ENCODE assay signal across 9 mouse cellular contexts in genomic region chr2:93405017-93405425, GRCm38 (mm10). TPM values are rescaled to one million over a fixed set of nuclear protein-coding genes. Genes with fewer than 3 reads are reported as not detected.
DNase-seq lines count a peak whose midpoint lies in the region; ATAC-seq lines count a peak whose summit lies in the region.
"Had no signal": no experiment of that assay in that cellular context is flagged by ENCODE, and none has a peak within 500 bp of the region (broad histone marks: within the 10 kb centered on the region; RNA-seq: fewer than 3 reads in every experiment).

No protein-coding gene starts in this region.

- H3K27ac ChIP-seq in heart, embryonic 10.5 days = no peak overlapping the region
- no peak overlapping the region for H3K27ac ChIP-seq in embryonic facial prominence, embryonic 15.5 days (replicated peaks)
- H3K27ac ChIP-seq: macrophage had no signal

- no peak overlapping the region for H3K9ac ChIP-seq in embryonic facial prominence, embryonic 15.5 days

- 44% methylated on average over 7 of the region's 7 CpGs for WGBS in heart, embryonic 10.5 days
- 49% methylated on average over 7 of the region's 7 CpGs for WGBS in embryonic facial prominence, embryonic 15.5 days

- H3K4me1 ChIP-seq in heart, embryonic 10.5 days = peaks cover 12% of the 10 kb centered on the region
- H3K4me1 ChIP-seq in embryonic facial prominence, embryonic 15.5 days = peaks cover 7% of the 10 kb centered on the region

- peaks cover 27% of the 10 kb centered on the region for H3K27me3 ChIP-seq in heart, embryonic 10.5 days (ENCODE audit: insufficient read depth, poor library complexity, severe bottlenecking)
- peaks cover 4% of the 10 kb centered on the region; the same call in 1 of the 2 replicates for H3K27me3 ChIP-seq in embryonic facial prominence, embryonic 15.5 days

- H3K4me2 ChIP-seq in embryonic facial prominence, embryonic 15.5 days (replicated peaks) = no peak overlapping the region

- no peak overlapping the region for H3K4me3 ChIP-seq in heart, embryonic 10.5 days
- H3K4me3 ChIP-seq in embryonic facial prominence, embryonic 15.5 days (replicated peaks) = no peak overlapping the region

- H3K9me3 ChIP-seq in heart, embryonic 10.5 days = no peaks in the 10 kb centered on the region
- no peaks in the 10 kb centered on the region for H3K9me3 ChIP-seq in embryonic facial prominence, embryonic 15.5 days (replicated peaks)

- DNase-seq in heart, adult 11 months = peak; percentile 90
- DNase-seq in heart, embryonic 10.5 days (ENCODE audit: low spot score) = no peak
- peak; percentile 54 for DNase-seq in 3134 (ENCODE audit: extremely low read depth, insufficient read length, low spot score)
- DNase-seq in kidney, postnatal 4 days = peak; percentile 56 to 71
- no peak for DNase-seq in layer of hippocampus, postnatal 10 days (ENCODE audit: low spot score in 2 of 2)
- no peak for DNase-seq in right cerebral cortex, adult 18-20 months
- DNase-seq in cerebellum, postnatal 36 days = no peak

- H3K36me3 ChIP-seq in heart, embryonic 10.5 days = no peaks in the 10 kb centered on the region
- no peaks in the 10 kb centered on the region for H3K36me3 ChIP-seq in embryonic facial prominence, embryonic 15.5 days

- 0 out of 2 replicates have a peak, but pooled peaks have one; percentile 48 for ATAC-seq in embryonic facial prominence, embryonic 15.5 days (ENCODE audit: insufficient number of reproducible peaks, low FRiP score, low TSS enrichment, low read depth)

RNA-seq across cellular contexts. Expression of gene Cd82, which starts 57.9 kb away (rescaled TPM):
- polyA plus RNA-seq in heart, embryonic 10.5 days (2016; fragmentation: Nextera tagmentation; extraction: Ambion mirVana) = 12.9 and 16.6 TPM in 2 replicates
- polyA plus RNA-seq in embryonic facial prominence, embryonic 15.5 days (2015; fragmentation: Nextera tagmentation; extraction: Ambion mirVana) = 84.0 and 86.6 TPM in 2 replicates
- total RNA-seq in layer of hippocampus, postnatal 10 days (2021) = 10 to 100 TPM; 11.4 to 12.4 TPM

Comparison
In these comparisons a context has a peak if more than half of its experiments do, and no peak if none do; other contexts are left out.
1. DNase-seq: peak in heart, adult 11 months (single experiment), 3134 (single experiment) and kidney, postnatal 4 days (2 of 2); none in heart, embryonic 10.5 days (single experiment), layer of hippocampus, postnatal 10 days (0 of 2), right cerebral cortex, adult 18-20 months (single experiment) and cerebellum, postnatal 36 days (0 of 2).